Comparison of ENCODE assay signal across 18 mouse cellular contexts in the genomic region with DNA sequence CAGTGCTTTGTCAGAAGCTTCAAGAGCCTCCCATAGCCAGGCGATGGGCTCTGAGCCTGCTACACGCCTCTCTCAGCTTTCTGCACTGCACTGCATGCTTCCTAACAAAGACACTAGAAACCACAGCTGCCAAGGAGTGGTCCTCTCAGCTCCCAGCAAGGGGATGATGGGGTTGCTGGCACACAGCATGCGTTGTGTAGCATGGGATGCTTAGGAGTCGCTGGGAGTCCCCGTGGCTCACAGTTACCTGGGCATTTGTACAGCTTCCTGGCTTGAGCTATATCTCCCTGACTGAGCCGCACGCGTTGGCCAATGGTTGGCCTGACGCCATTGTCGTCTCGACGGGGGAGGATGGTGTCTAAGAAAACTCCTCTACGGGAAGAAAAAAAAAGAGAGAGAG. TPM values are rescaled to one million over a fixed set of nuclear protein-coding genes. Genes with fewer than 3 reads are reported as not detected.
A peak's percentile ranks its signal among the peaks of the same experiment; 100 is the strongest.
DNase-seq lines count a peak whose midpoint lies in the region; ATAC-seq lines count a peak whose summit lies in the region.
"Had no signal": no experiment of that assay in that cellular context is flagged by ENCODE, and none has a peak within 500 bp of the region (broad histone marks: within the 10 kb centered on the region; RNA-seq: fewer than 3 reads in every experiment).

No protein-coding gene starts in this region.

- 74% methylated on average over 13 of the region's 13 CpGs for WGBS in hindbrain, embryonic 15.5 days
- 86% methylated on average over 13 of the region's 13 CpGs for WGBS in hindbrain, embryonic 14.5 days

- H3K4me3 ChIP-seq in hindbrain, embryonic 15.5 days: no peak overlapping the region
- no peak overlapping the region for H3K4me3 ChIP-seq in hindbrain, embryonic 14.5 days (replicated peaks; ENCODE audit: low read length)
- H3K4me3 ChIP-seq: embryonic facial prominence, embryonic 10.5 days; heart, embryonic 13.5 days; hindbrain, embryonic 10.5 days; megakaryocyte, embryonic 14.5 days had no signal

- peak; percentile 46; the same call in 1 of the 2 replicates for ATAC-seq in hindbrain, embryonic 15.5 days (ENCODE audit: low FRiP score, low read depth)
- ATAC-seq in hindbrain, embryonic 14.5 days (ENCODE audit: low FRiP score): no peak
- ATAC-seq in frontal cortex, adult (ENCODE audit: low TSS enrichment): peak; percentile 97

- H3K4me2 ChIP-seq in hindbrain, embryonic 15.5 days: no peak overlapping the region
- no peak overlapping the region for H3K4me2 ChIP-seq in hindbrain, embryonic 14.5 days (replicated peaks)
- H3K4me2 ChIP-seq: heart, embryonic 13.5 days had no signal

- H3K27ac ChIP-seq in hindbrain, embryonic 15.5 days (replicated peaks): no peak overlapping the region
- no peak overlapping the region for H3K27ac ChIP-seq in hindbrain, embryonic 14.5 days
- H3K27ac ChIP-seq: embryonic facial prominence, embryonic 10.5 days; heart, embryonic 13.5 days; hindbrain, embryonic 10.5 days had no signal

- H3K27me3 ChIP-seq in hindbrain, embryonic 15.5 days: 0 out of 2 replicates have a peak, but pooled peaks cover 5% of the 10 kb centered on the region
- no peaks in the 10 kb centered on the region for H3K27me3 ChIP-seq in hindbrain, embryonic 14.5 days (ENCODE audit: control insufficient read depth, insufficient read depth, low read length)
- H3K27me3 ChIP-seq: heart, embryonic 13.5 days had no signal

- DNase-seq in hindbrain, embryonic 14.5 days (ENCODE audit: low spot score): no peak
- peak; percentile 30 to 53 for DNase-seq in frontal cortex, postnatal 25 days (ENCODE audit: low spot score in 2 of 2)
- DNase-seq in right cerebral cortex, adult 2 months (ENCODE audit: low spot score in 2 of 2): peak; percentile 65 to 78
- DNase-seq in kidney, postnatal 14 days: no peak
- DNase-seq in cerebellum, adult 18-20 months: no peak
- DNase-seq: adrenal gland, postnatal 36 days; cerebellum, adult 8-10 months; kidney, adult 9 months; liver; thymus, postnatal 25 days had no signal

- H3K9ac ChIP-seq in hindbrain, embryonic 15.5 days: no peak overlapping the region
- no peak overlapping the region for H3K9ac ChIP-seq in hindbrain, embryonic 14.5 days
- H3K9ac ChIP-seq: heart, embryonic 13.5 days had no signal

- peaks cover 6% of the 10 kb centered on the region for H3K4me1 ChIP-seq in hindbrain, embryonic 15.5 days (replicated peaks)
- H3K4me1 ChIP-seq in hindbrain, embryonic 14.5 days (replicated peaks; ENCODE audit: control insufficient read depth, insufficient read depth, low read length): peaks cover 6% of the 10 kb centered on the region; the same call in 1 of the 2 replicates
- H3K4me1 ChIP-seq: heart, embryonic 13.5 days; megakaryocyte, embryonic 14.5 days had no signal

- H3K36me3 ChIP-seq in hindbrain, embryonic 15.5 days: no peaks in the 10 kb centered on the region
- H3K36me3 ChIP-seq in hindbrain, embryonic 14.5 days (replicated peaks; ENCODE audit: control insufficient read depth, insufficient read depth): no peaks in the 10 kb centered on the region
- H3K36me3 ChIP-seq: embryonic facial prominence, embryonic 10.5 days; heart, embryonic 13.5 days; hindbrain, embryonic 10.5 days had no signal

- H3K9me3 ChIP-seq in hindbrain, embryonic 15.5 days: no peaks in the 10 kb centered on the region
- H3K9me3 ChIP-seq in hindbrain, embryonic 14.5 days (ENCODE audit: control insufficient read depth, low read length): no peaks in the 10 kb centered on the region
- H3K9me3 ChIP-seq: embryonic facial prominence, embryonic 10.5 days; heart, embryonic 13.5 days; hindbrain, embryonic 10.5 days; megakaryocyte, embryonic 14.5 days had no signal

RNA-seq across cellular contexts. Expression of a gene that starts 43.0 kb away (rescaled TPM):
- not detected in 2 replicates for polyA plus RNA-seq in hindbrain, embryonic 15.5 days (2015; fragmentation: Nextera tagmentation; extraction: Ambion mirVana)
- not detected in 2 replicates for polyA plus RNA-seq in hindbrain, embryonic 14.5 days (2014; fragmentation: Nextera tagmentation; extraction: Ambion mirVana)
- polyA plus RNA-seq: embryonic facial prominence, embryonic 10.5 days; hindbrain, embryonic 10.5 days; lung, embryonic 16.5 days; stomach, embryonic 14.5 days had no signal

Comparison
In these comparisons a context has a peak if more than half of its experiments do, and no peak if none do; other contexts are left out.
1. DNase-seq: peak in frontal cortex, postnatal 25 days (2 of 2) and right cerebral cortex, adult 2 months (2 of 2); none in hindbrain, embryonic 14.5 days (single experiment), kidney, postnatal 14 days (single experiment) and cerebellum, adult 18-20 months (0 of 2).